Mouse (Mus musculus) left cerebral cortex, postnatal 4 days (tissue): Measurements from ENCODE around the gene Tspan18. TPM values are rescaled to one million over a fixed set of nuclear protein-coding genes. Genes with fewer than 3 reads are reported as not detected.
A peak's percentile ranks its signal among the peaks of the same experiment; 100 is the strongest.

ENCODE experiments used
- DNase-seq: peaks from one replicate; pipeline ENCODE4 v3.0.0-alpha.2; 2022
- intact Hi-C: fragments of 180-260 bp; cut with DNase I; formaldehyde crosslinking; loops from one replicate; pipeline ENCODE4 v1.15.1; 2025
- total RNA-seq, 2 experiments: library from RNA; stranded (reverse); gene quantifications; 2 replicates each; pipeline ENCODE4 v1.2.3; 2021

Tspan18 gene
- total RNA-seq, 2 experiments from 2014 or later, result 13.8 to 14.6 TPM

DNA sequence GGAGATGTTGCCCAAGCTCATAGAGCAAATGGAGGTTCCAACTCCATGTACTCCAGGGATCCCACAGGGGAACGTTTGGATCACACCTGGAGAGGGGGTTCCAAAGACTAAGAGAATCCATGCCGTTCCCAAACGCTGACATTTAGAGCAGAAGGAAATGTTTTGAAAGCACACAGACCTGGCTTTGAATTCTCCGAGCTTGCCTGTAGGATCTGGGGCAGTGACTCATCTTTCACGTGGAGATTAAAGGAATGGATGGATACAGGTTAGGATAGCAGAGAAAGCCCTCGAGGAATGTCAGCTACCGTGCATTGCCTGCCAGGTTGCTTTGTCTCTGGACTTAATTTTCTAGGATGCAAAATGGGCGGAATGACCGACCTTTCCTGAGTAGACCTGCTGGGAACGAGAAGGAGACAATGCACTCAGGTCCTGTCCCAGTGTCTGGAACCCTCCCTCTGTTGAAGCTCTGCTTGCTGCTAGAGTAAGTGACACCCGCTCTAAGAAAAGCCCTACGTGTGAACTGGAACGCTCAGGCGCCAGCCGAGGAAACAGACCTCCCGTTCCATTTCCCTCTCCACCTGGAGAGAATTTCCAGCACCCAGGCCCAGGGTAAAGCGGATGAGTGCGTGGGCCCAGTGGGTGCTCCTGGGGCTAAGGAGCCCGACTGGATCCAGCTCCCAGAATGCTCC, 164.0 kb downstream of the Tspan18 start:
- no peak for DNase-seq
- intact Hi-C loops, result no loop called here

DNA sequence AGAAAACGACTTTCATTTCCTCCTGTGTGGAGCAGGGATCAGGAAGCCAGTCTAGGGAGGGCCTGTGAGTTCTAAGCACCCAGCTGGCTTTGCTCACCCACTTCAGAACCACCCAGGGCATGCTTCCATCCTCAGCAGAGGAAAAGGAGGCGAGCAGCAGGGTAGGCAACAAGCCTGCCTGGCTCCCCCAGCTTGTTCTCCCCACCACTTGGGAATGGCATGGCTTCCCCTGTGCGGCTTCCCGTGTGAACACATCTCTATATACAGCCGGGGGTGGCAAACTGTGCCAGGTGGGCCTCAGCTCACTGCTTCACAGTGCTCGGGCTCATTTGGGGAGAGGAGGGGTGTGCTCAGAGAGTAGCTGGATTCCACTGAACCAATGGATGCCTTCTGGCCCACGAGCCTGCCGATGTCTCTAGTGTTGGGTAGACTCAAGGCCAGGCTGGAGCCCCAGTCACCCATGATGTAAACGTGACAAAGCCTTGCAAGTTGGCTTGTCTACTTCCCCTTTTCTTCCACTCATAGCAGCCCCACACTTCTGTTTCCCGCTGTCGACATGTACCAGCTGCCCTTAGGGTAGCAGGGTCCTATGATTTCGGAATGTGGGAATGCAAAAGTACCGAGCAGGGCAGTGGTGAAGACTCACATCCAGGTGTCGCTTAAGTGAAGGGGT, 167.4 kb downstream of the Tspan18 start:
- intact Hi-C loops, result no loop called here
- no peak for DNase-seq

DNA sequence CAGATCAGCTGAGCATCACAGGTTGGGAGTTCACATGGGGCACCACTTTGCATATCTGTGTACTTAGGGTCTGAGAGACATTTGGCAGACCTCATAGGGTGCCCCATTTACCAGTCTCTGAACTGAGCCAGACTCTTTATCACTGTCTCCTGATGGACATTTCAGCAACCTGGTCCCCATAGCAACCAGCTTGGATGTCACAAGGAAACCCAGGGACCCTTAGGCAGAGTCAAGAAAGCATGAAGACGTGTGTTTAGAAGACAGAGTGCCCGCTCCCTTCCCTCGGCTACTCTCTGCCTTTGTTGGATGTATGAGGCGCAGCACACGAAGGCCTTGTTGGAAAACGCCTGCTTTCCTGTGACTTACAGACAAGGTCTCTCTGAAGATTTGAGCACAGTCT, 168.0 kb downstream of the Tspan18 start:
- intact Hi-C loops, result no loop called here
- DNase-seq, result no peak

DNA sequence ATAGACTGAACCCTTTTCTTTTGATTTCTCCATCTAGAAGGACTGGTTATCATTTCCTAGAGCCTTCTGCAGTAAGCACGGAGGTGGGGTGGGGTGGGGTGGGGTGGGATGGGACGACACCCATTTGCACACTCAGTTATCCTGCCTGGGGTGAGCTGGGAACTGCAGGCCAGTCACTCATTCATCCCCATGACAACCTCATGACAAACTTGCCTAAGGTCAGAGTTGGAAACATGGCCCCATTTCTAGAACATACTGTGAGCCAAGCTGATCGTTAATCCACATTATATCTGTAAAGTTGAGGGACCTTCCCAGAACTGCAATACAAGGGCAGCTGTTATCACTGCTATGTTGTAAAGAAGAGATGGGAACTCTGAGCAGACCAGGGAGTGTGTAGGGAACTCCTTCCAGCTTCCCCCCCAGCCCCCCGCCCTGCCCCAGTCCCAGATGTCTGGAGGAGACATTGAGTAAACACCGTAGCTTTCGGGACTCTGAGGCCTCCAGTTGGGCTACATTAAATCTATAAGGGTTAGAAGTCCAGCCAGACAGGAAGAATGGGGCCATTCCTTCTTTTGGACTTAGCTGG, 170.5 kb downstream of the Tspan18 start:
- no peak for DNase-seq
- intact Hi-C loops, result no loop called here

DNA sequence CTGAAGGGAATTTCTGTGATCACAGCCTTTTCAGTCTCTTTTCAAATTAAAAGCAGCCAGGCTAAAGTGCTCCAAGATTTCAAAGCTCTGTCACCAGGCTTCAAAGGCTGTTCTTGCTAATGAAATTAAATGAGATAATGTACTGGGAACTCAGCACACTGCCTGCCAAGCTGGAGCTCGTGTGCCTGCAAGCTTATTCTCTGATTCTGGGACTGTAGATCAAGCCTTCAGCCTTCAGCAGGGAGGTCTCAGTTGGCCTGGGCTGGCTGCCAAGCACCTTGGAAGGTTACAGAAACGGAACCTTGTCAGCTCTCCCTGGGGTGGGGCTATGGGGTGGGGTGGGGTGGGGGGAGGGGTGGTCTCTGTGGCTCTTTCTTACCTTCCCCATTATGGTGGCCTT, 171.0 kb downstream of the Tspan18 start:
- intact Hi-C loops, result no loop called here
- no peak for DNase-seq

DNA sequence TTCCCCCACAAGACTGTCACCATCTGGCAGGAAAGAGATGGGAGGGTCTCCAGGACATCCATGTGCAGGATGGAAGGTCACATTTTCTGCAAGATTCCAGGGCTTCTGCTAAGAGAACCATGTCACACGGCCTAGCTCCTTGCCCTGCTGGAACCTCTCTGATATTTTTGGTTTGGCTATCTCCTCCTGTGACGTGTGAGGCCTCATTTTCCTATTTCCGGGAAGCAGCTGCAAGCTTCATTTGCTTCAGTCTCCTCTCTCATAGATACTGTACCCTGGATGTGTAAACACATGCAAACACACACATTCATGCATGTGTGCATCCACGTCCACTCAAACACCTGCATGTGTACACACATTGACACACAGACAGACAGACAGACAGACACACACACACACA, 171.5 kb downstream of the Tspan18 start:
- no peak for DNase-seq
- intact Hi-C loops, result no loop called here

DNA sequence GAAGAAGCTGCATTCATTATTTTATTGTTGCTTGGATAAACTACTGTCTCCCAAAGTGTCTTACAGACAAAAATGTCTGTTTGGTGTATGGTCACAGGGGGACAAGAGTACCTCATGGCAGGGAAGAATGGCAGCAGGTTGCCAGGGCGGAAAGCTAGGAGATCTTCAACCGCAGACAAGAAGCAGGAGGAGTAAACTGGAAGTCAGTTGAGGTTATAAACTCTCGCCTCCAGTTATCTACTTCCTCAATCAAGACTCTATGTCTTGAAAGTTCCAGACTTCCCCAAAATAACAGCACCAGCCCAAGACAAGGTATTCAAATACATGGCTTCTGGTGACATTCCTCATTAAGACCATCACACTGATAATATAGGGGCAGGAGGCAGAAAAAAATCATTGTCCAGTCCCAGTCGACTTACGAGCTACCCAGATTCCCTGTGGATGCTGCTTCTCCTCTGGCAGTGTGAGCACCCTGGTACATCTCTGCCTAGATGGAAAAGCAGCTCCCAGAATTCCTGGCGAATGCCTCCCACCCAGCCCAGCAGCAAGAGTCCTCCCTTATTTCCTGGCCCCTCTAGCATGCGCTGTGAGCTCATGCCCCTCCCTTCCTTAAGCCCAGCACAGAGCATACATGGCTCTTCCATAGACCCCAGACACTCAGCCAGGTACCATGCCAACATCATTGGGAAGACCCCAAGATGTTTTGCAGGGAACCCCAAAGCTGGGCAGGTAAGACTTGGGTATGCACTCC, 172.2 kb downstream of the Tspan18 start:
- no peak for DNase-seq
- intact Hi-C loops, result no loop called here

DNA sequence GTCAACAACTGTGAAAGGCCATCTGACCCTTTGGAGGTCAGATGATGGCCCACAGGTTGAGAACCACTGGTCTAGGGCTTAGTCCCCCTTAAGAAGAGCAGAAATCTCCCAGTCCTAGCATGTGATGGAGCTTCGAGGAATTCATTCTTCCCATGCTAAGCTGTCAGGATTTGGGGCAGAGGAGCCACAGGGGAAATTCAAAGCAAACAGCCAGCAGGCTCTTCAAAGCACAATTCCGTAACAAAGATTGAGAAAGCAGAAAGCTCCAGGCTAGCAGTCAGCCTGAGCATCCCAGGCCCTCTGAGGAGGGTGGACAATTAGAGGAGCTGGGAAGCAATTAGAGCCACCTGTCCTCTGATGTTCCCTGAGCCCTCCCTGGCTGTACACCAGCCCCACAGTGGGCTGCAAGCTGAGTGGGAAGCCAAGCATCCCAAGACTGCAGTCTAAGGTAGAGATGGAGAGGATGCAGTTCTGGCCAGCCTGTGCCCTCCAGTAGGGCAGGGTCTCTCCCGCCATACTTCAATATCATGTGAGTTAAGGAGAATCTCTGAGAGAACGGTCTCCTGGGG, 173.8 kb downstream of the Tspan18 start:
- intact Hi-C loops, result no loop called here
- DNase-seq, result no peak

DNA sequence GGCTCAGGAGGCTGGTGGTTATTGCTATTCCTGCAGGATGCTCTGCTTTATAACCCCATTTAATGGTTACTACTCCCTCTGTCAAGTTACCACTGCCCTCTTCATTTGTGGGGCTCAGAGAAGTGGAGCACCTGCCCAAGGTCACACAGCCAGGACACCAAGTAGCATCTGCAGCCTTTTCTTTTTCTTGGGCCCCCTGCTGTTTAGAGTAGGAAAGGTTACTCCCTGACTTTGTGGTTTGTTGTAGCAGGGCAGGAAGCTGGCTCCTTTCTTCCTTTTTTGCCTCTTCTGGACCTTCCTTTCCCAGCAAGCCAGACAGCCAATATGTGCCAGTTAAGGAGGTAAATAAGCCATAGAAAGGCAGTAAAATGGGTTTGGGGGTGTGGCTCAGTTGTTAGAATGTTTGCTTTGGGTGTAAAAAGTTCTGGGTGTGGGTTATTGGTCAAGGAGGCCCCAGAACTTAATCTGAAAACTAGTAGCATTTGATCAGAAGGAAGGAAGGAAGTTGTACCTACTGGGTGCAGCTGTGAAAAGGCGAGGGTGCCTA, 179.7 kb downstream of the Tspan18 start:
- no peak for DNase-seq
- intact Hi-C loops, result no loop called here

DNA sequence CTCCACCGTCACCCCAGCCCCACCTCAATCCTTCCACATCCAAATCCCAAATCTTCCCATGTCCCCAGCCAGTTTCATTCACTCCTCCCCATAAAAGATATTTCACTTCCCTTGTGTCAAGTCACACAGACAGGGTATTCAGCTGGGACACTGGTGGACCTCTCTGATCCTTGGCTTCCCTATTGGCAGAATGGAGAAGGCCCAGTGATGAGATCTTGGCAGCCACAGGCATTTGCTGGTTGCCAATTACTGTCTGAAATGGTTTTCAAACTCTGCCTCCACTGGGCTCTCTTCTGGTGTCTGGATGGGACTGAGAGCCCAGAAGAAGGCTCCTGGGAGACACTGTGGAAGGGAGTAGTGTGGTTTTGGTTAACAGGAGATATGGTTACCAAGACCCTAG, 180.5 kb downstream of the Tspan18 start:
- intact Hi-C loops, result no loop called here
- no peak for DNase-seq

DNA sequence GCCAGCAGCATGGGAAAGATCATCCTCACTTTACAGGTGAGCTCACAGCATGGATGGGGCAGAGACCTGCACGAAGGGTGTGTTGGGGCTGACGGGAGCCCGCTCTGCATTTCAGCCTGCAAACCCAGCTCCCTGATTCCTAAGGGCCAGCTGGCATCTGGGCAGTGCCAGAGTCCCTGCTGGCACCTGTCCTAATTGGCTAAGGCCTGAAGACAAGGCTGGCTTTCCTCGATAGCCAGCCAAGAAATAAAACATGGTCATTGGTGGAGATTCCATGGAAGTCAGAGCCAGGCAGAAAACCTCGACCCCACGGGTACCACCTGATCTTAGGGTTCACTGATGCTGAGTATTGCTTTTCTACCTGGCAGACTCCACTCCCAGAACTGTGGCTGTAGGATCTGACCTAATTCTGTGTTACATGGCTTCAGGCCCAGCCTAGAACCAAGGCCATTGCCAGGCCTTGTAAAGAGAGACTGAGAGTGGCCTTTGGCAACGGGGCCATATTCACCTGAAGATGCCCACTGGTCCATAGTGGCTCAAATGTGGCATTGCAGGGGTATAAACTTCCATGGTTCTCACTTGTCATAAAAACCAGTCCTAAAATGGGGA, 181.3 kb downstream of the Tspan18 start:
- intact Hi-C loops, result no loop called here
- DNase-seq, result peak; percentile 93

DNA sequence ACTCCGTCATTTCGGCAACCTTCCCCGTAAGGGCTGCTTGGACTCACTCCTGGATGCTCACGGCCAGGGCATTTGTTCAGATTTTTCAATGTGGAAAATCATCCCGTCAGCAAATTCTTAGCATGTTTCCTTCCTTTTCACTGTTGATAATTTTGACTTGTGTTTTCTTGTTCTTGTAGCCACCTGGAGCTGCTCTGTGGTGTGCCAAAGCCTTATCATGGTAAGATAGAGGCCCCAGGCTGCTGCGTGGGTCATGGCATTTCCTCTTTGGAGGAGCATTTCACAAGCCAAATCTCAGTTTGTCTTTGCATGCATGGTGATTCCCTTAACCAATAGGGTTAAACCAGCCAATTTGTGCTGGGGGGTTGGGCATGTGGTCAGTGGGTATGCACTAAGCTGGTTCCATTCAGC, 182.1 kb downstream of the Tspan18 start:
- intact Hi-C loops, result no loop called here
- DNase-seq, result peak; percentile 59

Other genes starting within 250 kb of the Tspan18 start
- gene Trp53i11, start 147.0 kb downstream of the Tspan18 start, total RNA-seq, result 10 to 100 TPM; 89.0 to 93.9 TPM
- 10 to 100 TPM; 15.4 to 17.4 TPM for gene Cd82, start 128.6 kb upstream of the Tspan18 start, total RNA-seq
- gene Gm10803, start 226.1 kb upstream of the Tspan18 start, total RNA-seq, result not detected